Mouse (Mus musculus) CH12.LX (cell line): ENCODE measurements at regions not wholly inside any gene's neighbourhood (a gene's known extent, or its start where the extent isn't known, plus 50 kb on each side); places are given as distances from the start of the nearest gene placed in this dataset.

ENCODE experiments used
- CTCF ChIP-seq, 2 experiments: IDR thresholded peaks in 1 of 2; conservative IDR thresholded peaks in 1 of 2; 2 replicates each; pipeline ENCODE4 v1.5.1; 2011 to 2012; ENCODE audit warnings: low read depth in 2 of 2, low read length in 2 of 2, improper control_type of control experiment in 1 of 2, inconsistent platforms in 1 of 2, mild to moderate bottlenecking in 1 of 2, moderate library complexity in 1 of 2
- EP300 ChIP-seq: IDR thresholded peaks from 2 replicates; pipeline ENCODE4 v1.6.1; 2011; ENCODE audit warnings: low read length, improper control_type of control experiment
- MAFK ChIP-seq: IDR thresholded peaks from 2 replicates; pipeline ENCODE4 v1.6.1; 2011; ENCODE audit warnings: low read length, improper control_type of control experiment; ENCODE audit not compliant: insufficient replicate concordance
- MXI1 ChIP-seq: IDR thresholded peaks from 2 replicates; pipeline ENCODE4 v1.6.1; 2011; ENCODE audit warnings: mild to moderate bottlenecking, low read depth, low read length, improper control_type of control experiment
- POLR2A ChIP-seq: IDR thresholded peaks from 2 replicates; pipeline ENCODE4 v1.6.1; 2011; ENCODE audit warnings: low read depth, mild to moderate bottlenecking, improper control_type of control experiment, low read length
- TBP ChIP-seq: conservative IDR thresholded peaks from 2 replicates; pipeline ENCODE4 v1.6.1; 2011; ENCODE audit warnings: low read depth, low read length, improper control_type of control experiment

- TF ChIP-seq CTCF (conservative IDR thresholded peaks at IDR 0.05 in 1 of 2, IDR thresholded peaks at IDR 0.05 in 1 of 2; ENCODE audit: low read depth in 2 of 2, low read length in 2 of 2) (no peak), TBP (no peak), POLR2A (no peak), MXI1 (no peak), MAFK (peak; percentile 81), EP300 (no peak)
Observed at GRCm38 (mm10) chr3:101657979-101658378, 53.5 kb upstream of the Atp1a1 start.
